Mouse (Mus musculus): ENCODE data around the gene Sgms1.

The Sgms1 gene

GRCm38 (mm10) chr19:32269141-32269843 lies 120.2 kb downstream of the Sgms1 start:
- DNase-seq (ENCODE audit: low read depth, low spot score): no peak

DNA sequence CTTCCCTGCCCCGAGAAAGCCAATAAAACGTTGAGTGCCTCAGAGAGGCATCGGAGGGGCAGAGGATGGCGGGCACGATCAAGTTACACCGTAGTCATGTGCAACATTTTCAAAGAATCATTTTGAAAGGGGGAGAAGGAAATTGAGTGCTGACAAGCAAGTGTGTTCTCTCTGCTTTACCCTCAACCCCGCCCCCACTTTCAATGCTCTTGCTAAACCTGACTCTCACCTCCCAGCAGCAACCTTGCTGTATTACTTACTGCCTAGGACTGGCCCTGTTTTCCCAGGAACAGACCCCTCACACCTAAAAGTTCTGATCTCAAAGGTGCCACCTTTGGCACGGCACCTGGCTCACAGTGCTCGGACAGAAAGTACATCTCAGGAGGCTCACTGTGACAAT lies 121.0 kb downstream of the Sgms1 start:
- DNase-seq (ENCODE audit: low read depth, low spot score): no peak

DNA sequence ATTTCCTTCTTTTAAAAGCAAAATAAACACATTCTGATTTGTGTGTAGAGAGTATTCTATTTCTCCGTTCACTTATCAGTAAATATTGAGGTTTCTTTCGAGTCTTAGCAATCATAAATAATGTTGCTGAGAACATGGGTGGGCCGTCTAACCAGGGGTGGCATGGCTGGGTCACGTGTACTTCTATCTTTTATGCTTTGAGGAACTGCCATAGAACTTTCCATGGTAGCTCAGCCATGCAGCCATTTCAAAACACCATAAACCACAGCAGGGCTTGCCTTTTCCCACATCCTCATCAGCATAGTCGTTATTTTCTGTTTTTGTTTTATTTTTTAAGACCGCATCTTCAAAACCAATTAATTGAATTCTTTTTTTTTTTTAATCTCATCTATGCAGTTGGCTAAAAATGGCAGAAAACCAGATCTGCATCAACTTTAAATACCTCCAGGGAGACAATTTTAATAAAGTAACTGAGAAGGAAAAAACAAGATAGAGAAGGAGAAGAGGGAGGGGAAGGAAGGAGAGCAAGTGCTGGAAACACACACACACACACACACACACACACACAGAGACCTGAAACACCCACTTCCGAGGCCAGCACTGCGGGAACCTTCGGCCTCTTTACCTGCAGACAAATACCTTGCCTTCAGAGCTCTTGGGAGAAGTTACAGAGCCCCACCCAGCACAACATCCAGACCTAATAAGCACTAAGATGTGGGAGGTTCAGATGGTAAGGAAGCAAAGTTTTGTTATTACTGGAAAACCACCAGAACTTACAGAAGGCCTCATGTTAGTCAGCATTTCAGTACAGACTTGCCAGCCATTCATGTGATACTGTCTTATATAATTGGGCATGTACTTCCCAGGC lies 122.9 kb downstream of the Sgms1 start:
- no peak for DNase-seq (ENCODE audit: low read depth, low spot score)

DNA sequence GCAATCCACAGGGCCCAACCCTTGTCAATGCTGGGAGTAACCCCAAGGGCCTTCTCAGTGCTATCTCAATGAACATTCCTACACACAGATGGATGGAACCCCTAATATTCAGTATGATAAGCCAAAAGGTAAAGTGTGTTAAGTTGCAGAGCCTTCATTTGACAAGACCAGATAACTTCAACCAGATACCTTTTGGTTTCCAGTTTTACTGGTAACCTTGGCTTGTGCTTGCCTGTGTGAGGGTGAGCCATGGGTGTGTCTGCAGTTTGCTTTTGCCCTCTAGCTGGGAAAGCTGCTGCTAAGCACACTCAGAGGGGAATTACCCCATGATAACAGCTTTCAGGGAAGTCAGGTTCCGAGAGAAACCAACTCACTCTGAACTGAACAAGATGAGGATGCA lies 125.8 kb downstream of the Sgms1 start:
- no peak for DNase-seq (ENCODE audit: low read depth, low spot score)

- DNase-seq (ENCODE audit: low read depth, low spot score): no peak
Measured at GRCm38 (mm10) chr19:32262805-32263572, 126.5 kb downstream of the Sgms1 start.

DNA sequence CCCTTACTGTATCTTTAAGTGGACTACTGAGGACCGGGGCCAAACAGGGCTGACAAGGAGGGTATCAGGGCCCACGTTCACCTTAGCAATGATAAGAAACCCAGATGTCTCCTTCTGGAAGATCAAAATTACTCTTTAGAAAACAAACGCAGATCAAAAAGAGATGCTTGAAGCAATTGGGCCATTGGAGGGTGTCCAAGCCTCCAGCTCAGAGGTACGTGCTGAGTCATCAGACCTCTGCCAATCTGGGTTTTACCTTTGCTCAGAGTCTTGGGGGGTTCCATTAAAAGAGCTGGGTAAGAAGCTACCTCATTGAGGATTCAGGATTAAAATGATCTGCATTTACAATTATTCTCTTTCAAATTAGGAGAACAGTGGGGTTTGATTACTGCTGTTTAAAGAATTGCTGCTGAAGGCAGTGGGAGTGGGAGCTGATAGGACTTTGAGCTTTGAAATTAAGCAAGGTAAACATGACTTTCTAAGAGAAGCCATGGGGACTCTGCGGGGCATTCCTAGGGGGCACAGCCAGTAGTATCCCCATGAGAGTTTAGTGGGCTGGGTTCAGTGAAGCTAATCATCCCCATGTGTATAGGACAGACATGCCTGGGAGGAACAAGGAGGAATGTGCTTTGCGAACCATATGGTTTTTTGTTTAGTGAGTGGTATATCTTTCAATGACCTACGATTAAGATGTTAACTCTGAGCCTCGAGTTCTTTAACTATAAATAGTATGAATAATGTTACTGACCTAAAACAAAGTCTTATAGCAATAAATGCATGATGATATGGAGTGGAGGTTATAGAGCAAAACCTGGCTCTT lies 128.4 kb downstream of the Sgms1 start:
- no peak for DNase-seq (ENCODE audit: low read depth, low spot score)

- DNase-seq (ENCODE audit: low read depth, low spot score): no peak
Measured at GRCm38 (mm10) chr19:32259830-32260229, 129.7 kb downstream of the Sgms1 start.

- no peak for DNase-seq (ENCODE audit: low read depth, low spot score)
Measured at GRCm38 (mm10) chr19:32259048-32259447, 130.5 kb downstream of the Sgms1 start.

DNA sequence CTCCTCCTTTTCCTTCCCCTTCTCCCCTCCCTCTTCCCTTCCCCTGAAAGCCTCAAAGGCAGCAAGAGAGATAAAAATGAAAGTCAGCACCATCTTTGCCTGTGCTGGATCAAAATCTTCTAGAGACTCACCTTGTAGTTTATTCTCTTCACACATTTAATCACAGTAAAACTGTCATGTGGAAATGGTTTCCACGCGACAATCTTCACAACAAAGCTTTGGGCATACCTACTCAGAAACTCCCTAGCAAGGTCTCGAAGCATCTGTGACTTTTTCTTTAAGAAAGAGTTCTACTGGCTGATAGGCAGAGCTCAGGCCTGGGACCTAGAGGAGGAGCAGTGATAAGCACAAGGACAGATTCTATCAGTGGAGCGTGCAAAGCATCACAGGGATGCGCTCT lies 131.4 kb downstream of the Sgms1 start:
- DNase-seq (ENCODE audit: low read depth, low spot score): no peak

- DNase-seq (ENCODE audit: low read depth, low spot score): no peak
Measured at GRCm38 (mm10) chr19:32257616-32258015, 131.9 kb downstream of the Sgms1 start.

DNA sequence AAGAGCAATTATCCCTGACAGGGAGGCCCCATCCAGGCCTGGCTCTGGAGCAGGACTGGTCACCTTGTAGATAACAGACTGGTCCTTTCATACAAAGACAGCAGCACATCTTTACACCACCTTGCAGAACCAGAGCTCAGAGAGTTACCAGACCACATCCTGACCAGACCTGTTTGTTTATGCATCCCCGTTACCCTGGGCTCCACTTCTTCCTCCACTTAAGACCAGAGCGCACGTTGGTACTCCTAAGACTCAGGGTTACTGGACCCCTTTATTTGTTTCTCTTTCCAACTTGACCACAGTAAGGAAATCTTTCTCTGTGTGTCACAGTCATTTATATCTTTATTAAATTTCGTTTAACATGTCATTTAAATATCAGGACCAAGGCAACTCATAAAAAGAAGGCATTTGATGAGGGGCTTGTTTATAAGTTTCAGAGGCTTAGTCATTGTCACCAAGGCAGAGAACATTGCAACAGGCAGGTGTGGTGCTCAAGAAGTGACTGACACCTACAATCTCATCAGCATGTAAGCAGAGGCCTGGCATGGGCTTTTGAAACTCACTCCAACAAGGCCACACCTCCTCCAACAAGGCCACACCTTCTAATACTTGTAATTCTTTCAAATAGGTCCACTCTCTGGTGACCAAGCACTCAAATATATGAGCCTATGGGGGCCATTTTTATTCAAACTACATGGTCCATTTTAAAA lies 132.7 kb downstream of the Sgms1 start:
- DNase-seq (ENCODE audit: low read depth, low spot score): no peak

GRCm38 (mm10) chr19:32255429-32256185 lies 133.9 kb downstream of the Sgms1 start:
- DNase-seq (ENCODE audit: low read depth, low spot score): no peak

DNA sequence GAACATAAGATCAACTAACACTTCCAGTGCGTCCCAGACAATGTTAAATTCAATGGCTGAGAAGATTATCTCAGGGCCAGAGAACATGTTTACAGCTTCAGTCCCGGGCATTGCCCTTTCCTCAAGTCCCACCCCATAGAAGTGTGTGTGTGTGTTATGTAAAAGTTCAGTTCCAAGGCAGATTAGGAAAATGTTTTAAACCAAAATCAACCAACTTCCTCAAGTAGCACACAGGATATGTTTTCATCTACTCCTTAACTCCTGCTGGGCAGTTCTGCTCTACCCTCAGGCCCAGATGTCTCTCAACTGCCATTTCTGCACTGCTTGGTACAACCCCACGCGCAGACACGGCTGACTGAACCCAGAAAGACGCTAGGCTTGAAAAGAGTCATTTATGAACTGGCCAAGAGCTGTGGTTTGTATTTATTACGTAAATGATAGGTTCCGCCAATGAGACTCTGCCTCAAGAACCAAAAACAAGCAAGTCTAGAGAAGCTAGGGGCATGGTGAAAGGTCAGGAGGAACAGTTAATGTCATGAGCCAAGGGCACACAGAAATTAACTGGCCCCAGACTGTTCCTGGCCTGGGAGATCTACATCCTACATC lies 134.7 kb downstream of the Sgms1 start:
- DNase-seq (ENCODE audit: low read depth, low spot score): no peak

GRCm38 (mm10) chr19:32254204-32254603 lies 135.3 kb downstream of the Sgms1 start:
- no peak for DNase-seq (ENCODE audit: low read depth, low spot score)

GRCm38 (mm10) chr19:32252987-32253386 lies 136.5 kb downstream of the Sgms1 start:
- DNase-seq (ENCODE audit: low read depth, low spot score): no peak

- no peak for DNase-seq (ENCODE audit: low read depth, low spot score)
Measured at GRCm38 (mm10) chr19:32252451-32252850, 137.1 kb downstream of the Sgms1 start.

GRCm38 (mm10) chr19:32249181-32250130 lies 140.1 kb downstream of the Sgms1 start:
- no peak for DNase-seq (ENCODE audit: low read depth, low spot score)

DNA sequence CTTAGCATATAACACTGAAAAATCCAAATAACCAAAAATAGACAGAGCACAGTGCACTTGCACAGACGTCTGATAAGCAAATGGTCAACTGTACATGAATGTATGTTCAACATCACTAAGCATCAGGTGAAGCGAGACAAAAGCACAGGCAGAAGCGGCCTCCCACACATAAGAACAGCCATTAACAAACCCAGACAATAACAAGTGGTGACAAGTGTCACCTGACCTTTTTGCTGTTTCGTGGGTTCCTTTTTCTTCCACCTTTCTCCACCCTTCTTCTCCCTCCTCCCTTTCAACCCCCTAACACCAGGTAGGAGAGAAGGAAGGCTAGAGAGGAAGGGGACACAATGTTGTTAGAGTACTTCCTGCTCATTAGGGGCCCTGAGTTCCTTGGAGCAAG lies 144.6 kb downstream of the Sgms1 start:
- DNase-seq (ENCODE audit: low read depth, low spot score): no peak
